Mouse (Mus musculus) megakaryocyte-erythroid progenitor cell, adult 5-6 weeks (primary cell): ENCODE data around the gene Mob1a. TPM values are rescaled to one million over a fixed set of nuclear protein-coding genes. Genes with fewer than 3 reads are reported as not detected.

Experiments
- ATAC-seq: replicated peaks from 2 replicates; pipeline ENCODE4 v1.8.0; 2016; ENCODE audit warnings: mild to moderate bottlenecking, inconsistent platforms; ENCODE audit not compliant: severe bottlenecking, poor library complexity, low FRiP score, low TSS enrichment
- total RNA-seq, 2 experiments: library from RNA; stranded (forward) in 1 of 2; stranded (reverse) in 1 of 2; fragments of 200-1000, 215-1000 nt in 1 of 2; fragments of >200 nt in 1 of 2; fragmentation: Nextera tagmentation in 1 of 2; gene quantifications; 2 replicates each; pipeline ENCODE4 v1.2.3; 2014 to 2017

Gene Mob1a
- total RNA-seq, 2 experiments from 2014 or later, result 58.8 to 119 TPM

- ATAC-seq, result no peak
Observed at GRCm38 (mm10) chr6:83370316-83370965, 44.6 kb downstream of the Mob1a start.

GRCm38 (mm10) chr6:83371350-83371749 lies 45.5 kb downstream of the Mob1a start:
- ATAC-seq, result no peak

GRCm38 (mm10) chr6:83373704-83374300 lies 48.0 kb downstream of the Mob1a start:
- no peak for ATAC-seq

GRCm38 (mm10) chr6:83381510-83382491 lies 56.0 kb downstream of the Mob1a start:
- peak; percentile 98 for ATAC-seq

GRCm38 (mm10) chr6:83385569-83386090 lies 59.8 kb downstream of the Mob1a start:
- ATAC-seq, result no peak

GRCm38 (mm10) chr6:83392166-83392780 lies 66.5 kb downstream of the Mob1a start:
- no peak for ATAC-seq

Other genes with a start within 250 kb of the Mob1a start
- gene Pcgf1, start 248.1 kb upstream of the Mob1a start, total RNA-seq (2014; fragmentation: Nextera tagmentation), result 25.1 and 27.3 TPM in 2 replicates
- 7.2 and 12.7 TPM in 2 replicates for gene Pcgf1, start 248.1 kb upstream of the Mob1a start, total RNA-seq (2017)
- gene Lbx2, start 239.6 kb upstream of the Mob1a start, total RNA-seq (2014; fragmentation: Nextera tagmentation), result not detected in 2 replicates
- not detected in 2 replicates for gene Lbx2, start 239.6 kb upstream of the Mob1a start, total RNA-seq (2017)
- 11.3 and 11.7 TPM in 2 replicates for gene Ccdc142, start 224.4 kb upstream of the Mob1a start, total RNA-seq (2014; fragmentation: Nextera tagmentation)
- 0.38 and 13.3 TPM in 2 replicates for gene Ccdc142, start 224.4 kb upstream of the Mob1a start, total RNA-seq (2017)
- gene Gm42688, start 224.4 kb upstream of the Mob1a start, total RNA-seq (2014; fragmentation: Nextera tagmentation), result 7.7 and 8.3 TPM in 2 replicates
- gene Gm42688, start 224.4 kb upstream of the Mob1a start, total RNA-seq (2017), result 3.0 and 5.4 TPM in 2 replicates
- 50.1 and 97.7 TPM in 2 replicates for gene Mrpl53, start 217.0 kb upstream of the Mob1a start, total RNA-seq (2014; fragmentation: Nextera tagmentation)
- gene Mrpl53, start 217.0 kb upstream of the Mob1a start, total RNA-seq (2017), result 37.2 and 37.5 TPM in 2 replicates
- gene Mogs, start 210.5 kb upstream of the Mob1a start, total RNA-seq (2014; fragmentation: Nextera tagmentation), result 76.2 and 97.3 TPM in 2 replicates
- gene Mogs, start 210.5 kb upstream of the Mob1a start, total RNA-seq (2017), result 88.3 and 127 TPM in 2 replicates
- 29.1 and 56.6 TPM in 2 replicates for gene Wbp1, start 204.5 kb upstream of the Mob1a start, total RNA-seq (2014; fragmentation: Nextera tagmentation)
- 61.5 and 75.1 TPM in 2 replicates for gene Wbp1, start 204.5 kb upstream of the Mob1a start, total RNA-seq (2017)
- gene Ino80b, start 200.6 kb upstream of the Mob1a start, total RNA-seq (2014; fragmentation: Nextera tagmentation), result 11.2 and 20.1 TPM in 2 replicates
- gene Ino80b, start 200.6 kb upstream of the Mob1a start, total RNA-seq (2017), result 28.8 and 32.8 TPM in 2 replicates
- 0.49 TPM in 1 of 2 replicates, not detected in the other for gene Rtkn, start 190.6 kb upstream of the Mob1a start, total RNA-seq (2014; fragmentation: Nextera tagmentation)
- gene Rtkn, start 190.6 kb upstream of the Mob1a start, total RNA-seq (2017), result 0.42 TPM in 1 of 2 replicates, not detected in the other
- 4.5 TPM in 1 of 2 replicates, not detected in the other for gene Wdr54, start 169.6 kb upstream of the Mob1a start, total RNA-seq (2014; fragmentation: Nextera tagmentation)
- gene Wdr54, start 169.6 kb upstream of the Mob1a start, total RNA-seq (2017), result not detected in 2 replicates
- gene 1700003E16Rik, start 169.6 kb upstream of the Mob1a start, total RNA-seq (2014; fragmentation: Nextera tagmentation), result 0.52 TPM in 1 of 2 replicates, not detected in the other
- gene 1700003E16Rik, start 169.6 kb upstream of the Mob1a start, total RNA-seq (2017), result not detected in 2 replicates
- gene Dctn1, start 160.1 kb upstream of the Mob1a start, total RNA-seq (2014; fragmentation: Nextera tagmentation), result 45.8 and 68.1 TPM in 2 replicates
- 30.5 and 42.4 TPM in 2 replicates for gene Dctn1, start 160.1 kb upstream of the Mob1a start, total RNA-seq (2017)
- gene Slc4a5, start 106.2 kb upstream of the Mob1a start, total RNA-seq (2014; fragmentation: Nextera tagmentation), result not detected in 2 replicates
- gene Slc4a5, start 106.2 kb upstream of the Mob1a start, total RNA-seq (2017), result 0.91 TPM in 1 of 2 replicates, not detected in the other
- gene Mthfd2, start 108 bp upstream of the Mob1a start, total RNA-seq (2014; fragmentation: Nextera tagmentation), result 20.4 and 44.9 TPM in 2 replicates
- 26.9 and 30.5 TPM in 2 replicates for gene Mthfd2, start 108 bp upstream of the Mob1a start, total RNA-seq (2017)
- 127 and 162 TPM in 2 replicates for gene Bola3, start 23.1 kb downstream of the Mob1a start, total RNA-seq (2014; fragmentation: Nextera tagmentation)
- gene Bola3, start 23.1 kb downstream of the Mob1a start, total RNA-seq (2017), result 90.1 and 125 TPM in 2 replicates
- 46.9 and 55.9 TPM in 2 replicates for gene Tet3, start 133.1 kb downstream of the Mob1a start, total RNA-seq (2014; fragmentation: Nextera tagmentation)
- 12.6 and 13.5 TPM in 2 replicates for gene Tet3, start 133.1 kb downstream of the Mob1a start, total RNA-seq (2017)
- 53.6 and 64.2 TPM in 2 replicates for gene Dguok, start 181.0 kb downstream of the Mob1a start, total RNA-seq (2014; fragmentation: Nextera tagmentation)
- 35.7 and 37.9 TPM in 2 replicates for gene Dguok, start 181.0 kb downstream of the Mob1a start, total RNA-seq (2017)
- not detected in 2 replicates for gene Actg2, start 210.2 kb downstream of the Mob1a start, total RNA-seq (2014; fragmentation: Nextera tagmentation)
- not detected in 2 replicates for gene Actg2, start 210.2 kb downstream of the Mob1a start, total RNA-seq (2017)
- gene Stambp, start 246.7 kb downstream of the Mob1a start, total RNA-seq (2014; fragmentation: Nextera tagmentation), result 22.7 and 24.9 TPM in 2 replicates
- 2.4 and 3.2 TPM in 2 replicates for gene Stambp, start 246.7 kb downstream of the Mob1a start, total RNA-seq (2017)